Mouse (Mus musculus): ENCODE data around the gene Gosr1. TPM values are rescaled to one million over a fixed set of nuclear protein-coding genes. Genes with fewer than 3 reads are reported as not detected.

Gosr1 gene
- polyA plus RNA-seq, 2 experiments = 24.7 to 36.3 TPM

GRCm38 (mm10) chr11:76735753-76736324 lies 27.5 kb downstream of the Gosr1 start:
- ATAC-seq (ENCODE audit: low FRiP score, low read depth) (no peak), DNase-seq (ENCODE audit: low spot score) (no peak)
- Histone ChIP-seq H3K9me3 (ENCODE audit: control insufficient read depth, low read length) (no peaks in the 10 kb centered on the region), H3K27me3 (ENCODE audit: control insufficient read depth, insufficient read depth, low read length) (no peaks in the 10 kb centered on the region), H3K4me2 (replicated peaks; ENCODE audit: low read depth, low read length, severe bottlenecking) (no peak overlapping the region), H3K4me3 (replicated peaks; ENCODE audit: low read length) (no peak overlapping the region), H3K4me1 (ENCODE audit: control insufficient read depth, insufficient read depth, low read length) (no peaks in the 10 kb centered on the region), H3K27ac (replicated peaks; ENCODE audit: low read depth, low read length) (no peak overlapping the region), H3K9ac (ENCODE audit: low read depth, low read length, severe bottlenecking) (no peak overlapping the region), H3K36me3 (ENCODE audit: control insufficient read depth, insufficient read depth, low read length) (peaks cover 66% of the 10 kb centered on the region)
- WGBS = 78% methylated on average over 4 of the region's 4 CpGs
- TF ChIP-seq POLR2A (IDR thresholded peaks at IDR 0.05; ENCODE audit: borderline replicate concordance, extremely low read depth, insufficient read depth, insufficient read length) = no peak

- TF ChIP-seq POLR2A (IDR thresholded peaks at IDR 0.05; ENCODE audit: borderline replicate concordance, extremely low read depth, insufficient read depth, insufficient read length) = no peak
- H3K4me3 ChIP-seq (replicated peaks; ENCODE audit: low read length) = no peak overlapping the region
- DNase-seq (ENCODE audit: low spot score) (no peak), ATAC-seq (ENCODE audit: low FRiP score, low read depth) (no peak)
- 88% methylated on average over 3 of the region's 3 CpGs for WGBS
- peaks cover 71% of the 10 kb centered on the region for H3K36me3 ChIP-seq (ENCODE audit: control insufficient read depth, insufficient read depth, low read length)
- no peaks in the 10 kb centered on the region for H3K27me3 ChIP-seq (ENCODE audit: control insufficient read depth, insufficient read depth, low read length)
- no peak overlapping the region for H3K4me2 ChIP-seq (replicated peaks; ENCODE audit: low read depth, low read length, severe bottlenecking)
- H3K27ac ChIP-seq (replicated peaks; ENCODE audit: low read depth, low read length) = no peak overlapping the region
- no peaks in the 10 kb centered on the region for H3K9me3 ChIP-seq (ENCODE audit: control insufficient read depth, low read length)
- H3K4me1 ChIP-seq (ENCODE audit: control insufficient read depth, insufficient read depth, low read length) = no peaks in the 10 kb centered on the region
- no peak overlapping the region for H3K9ac ChIP-seq (ENCODE audit: low read depth, low read length, severe bottlenecking)
Measured at GRCm38 (mm10) chr11:76734560-76734959, 28.8 kb downstream of the Gosr1 start.

GRCm38 (mm10) chr11:76730650-76731049 lies 32.7 kb downstream of the Gosr1 start:
- no peak overlapping the region for H3K4me3 ChIP-seq (replicated peaks; ENCODE audit: low read length)
- no peak overlapping the region for H3K4me2 ChIP-seq (replicated peaks; ENCODE audit: low read depth, low read length, severe bottlenecking)
- no peak overlapping the region for H3K27ac ChIP-seq (replicated peaks; ENCODE audit: low read depth, low read length)
- H3K9ac ChIP-seq (ENCODE audit: low read depth, low read length, severe bottlenecking) = no peak overlapping the region
- ATAC-seq (ENCODE audit: low FRiP score, low read depth) (no peak), DNase-seq (ENCODE audit: low spot score) (no peak)
- H3K9me3 ChIP-seq (ENCODE audit: control insufficient read depth, low read length) = no peaks in the 10 kb centered on the region
- no peaks in the 10 kb centered on the region for H3K4me1 ChIP-seq (ENCODE audit: control insufficient read depth, insufficient read depth, low read length)
- no peak for TF ChIP-seq POLR2A (IDR thresholded peaks at IDR 0.05; ENCODE audit: borderline replicate concordance, extremely low read depth, insufficient read depth, insufficient read length)
- H3K36me3 ChIP-seq (ENCODE audit: control insufficient read depth, insufficient read depth, low read length) = peaks cover 68% of the 10 kb centered on the region
- H3K27me3 ChIP-seq (ENCODE audit: control insufficient read depth, insufficient read depth, low read length) = no peaks in the 10 kb centered on the region
- 92% methylated on average over 3 of the region's 3 CpGs for WGBS

DNA sequence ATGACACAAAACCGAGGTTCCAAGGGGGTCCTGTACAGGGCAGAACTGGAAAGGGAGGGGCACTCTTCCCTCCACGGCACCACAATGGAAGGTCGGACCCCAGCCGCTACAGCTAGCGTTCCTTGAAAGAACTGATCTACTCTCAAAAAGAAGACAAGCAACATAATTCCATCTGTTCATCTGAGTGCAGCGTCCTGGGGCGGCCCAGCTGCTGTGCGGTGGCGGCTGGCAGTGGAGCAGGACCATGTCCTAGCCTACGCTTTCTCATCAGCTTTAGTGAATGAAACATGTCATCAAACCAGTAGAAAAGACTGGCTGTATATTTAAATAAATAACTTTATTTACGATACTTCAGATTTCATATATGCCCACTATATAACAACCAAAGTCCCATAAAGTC lies 35.3 kb downstream of the Gosr1 start:
- no peak overlapping the region for H3K27ac ChIP-seq (replicated peaks; ENCODE audit: low read depth, low read length)
- H3K36me3 ChIP-seq (ENCODE audit: control insufficient read depth, insufficient read depth, low read length) = peaks cover 49% of the 10 kb centered on the region
- H3K27me3 ChIP-seq (ENCODE audit: control insufficient read depth, insufficient read depth, low read length) = no peaks in the 10 kb centered on the region
- H3K9me3 ChIP-seq (ENCODE audit: control insufficient read depth, low read length) = no peaks in the 10 kb centered on the region
- 92% methylated on average over 11 of the region's 11 CpGs for WGBS
- no peak overlapping the region for H3K4me2 ChIP-seq (replicated peaks; ENCODE audit: low read depth, low read length, severe bottlenecking)
- no peak overlapping the region for H3K9ac ChIP-seq (ENCODE audit: low read depth, low read length, severe bottlenecking)
- H3K4me3 ChIP-seq (replicated peaks; ENCODE audit: low read length) = no peak overlapping the region
- H3K4me1 ChIP-seq (ENCODE audit: control insufficient read depth, insufficient read depth, low read length) = no peaks in the 10 kb centered on the region
- TF ChIP-seq POLR2A (IDR thresholded peaks at IDR 0.05; ENCODE audit: borderline replicate concordance, extremely low read depth, insufficient read depth, insufficient read length) = no peak
- ATAC-seq (ENCODE audit: low FRiP score, low read depth) = no peak
- no peak for DNase-seq (ENCODE audit: low spot score)

DNA sequence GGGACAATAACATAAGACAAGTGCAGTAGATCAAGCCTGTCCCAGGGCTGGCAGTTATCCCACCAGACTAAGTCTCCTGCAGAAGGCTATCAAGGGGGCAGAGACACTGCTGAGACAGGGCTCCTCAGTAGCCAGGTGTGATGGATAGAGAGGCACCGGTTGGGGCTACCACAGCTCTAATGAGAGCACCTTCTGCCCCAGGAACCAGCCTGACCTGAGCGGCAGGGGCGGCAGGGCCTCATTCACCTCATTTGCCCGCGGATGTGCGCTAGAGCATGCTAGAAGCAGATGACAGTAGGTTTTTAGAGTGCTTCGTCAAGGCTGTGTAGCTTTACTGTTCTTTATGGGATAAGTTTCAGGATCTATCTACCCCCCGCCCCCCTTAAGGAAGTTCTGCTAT lies 39.5 kb downstream of the Gosr1 start:
- Histone ChIP-seq H3K9ac (ENCODE audit: low read depth, low read length, severe bottlenecking) (no peak overlapping the region), H3K27me3 (ENCODE audit: control insufficient read depth, insufficient read depth, low read length) (no peaks in the 10 kb centered on the region), H3K4me3 (replicated peaks; ENCODE audit: low read length) (no peak overlapping the region), H3K4me1 (ENCODE audit: control insufficient read depth, insufficient read depth, low read length) (no peaks in the 10 kb centered on the region), H3K9me3 (ENCODE audit: control insufficient read depth, low read length) (no peaks in the 10 kb centered on the region), H3K27ac (replicated peaks; ENCODE audit: low read depth, low read length) (no peak overlapping the region), H3K4me2 (replicated peaks; ENCODE audit: low read depth, low read length, severe bottlenecking) (no peak overlapping the region), H3K36me3 (ENCODE audit: control insufficient read depth, insufficient read depth, low read length) (peaks cover 13% of the 10 kb centered on the region)
- no peak for DNase-seq (ENCODE audit: low spot score)
- 79% methylated on average over 8 of the region's 8 CpGs for WGBS
- TF ChIP-seq POLR2A (IDR thresholded peaks at IDR 0.05; ENCODE audit: borderline replicate concordance, extremely low read depth, insufficient read depth, insufficient read length) = no peak
- no peak for ATAC-seq (ENCODE audit: low FRiP score, low read depth)

GRCm38 (mm10) chr11:76717000-76717399 lies 46.4 kb downstream of the Gosr1 start:
- Histone ChIP-seq H3K27ac (replicated peaks; ENCODE audit: low read depth, low read length) (no peak overlapping the region), H3K36me3 (ENCODE audit: control insufficient read depth, insufficient read depth, low read length) (no peaks in the 10 kb centered on the region), H3K9me3 (ENCODE audit: control insufficient read depth, low read length) (no peaks in the 10 kb centered on the region), H3K4me3 (replicated peaks; ENCODE audit: low read length) (no peak overlapping the region), H3K4me2 (replicated peaks; ENCODE audit: low read depth, low read length, severe bottlenecking) (no peak overlapping the region), H3K4me1 (ENCODE audit: control insufficient read depth, insufficient read depth, low read length) (no peaks in the 10 kb centered on the region), H3K9ac (ENCODE audit: low read depth, low read length, severe bottlenecking) (no peak overlapping the region), H3K27me3 (ENCODE audit: control insufficient read depth, insufficient read depth, low read length) (no peaks in the 10 kb centered on the region)
- 82% methylated on average over 4 of the region's 4 CpGs for WGBS
- TF ChIP-seq POLR2A (IDR thresholded peaks at IDR 0.05; ENCODE audit: borderline replicate concordance, extremely low read depth, insufficient read depth, insufficient read length) = no peak
- DNase-seq (ENCODE audit: low spot score) = no peak
- ATAC-seq (ENCODE audit: low FRiP score, low read depth) = no peak

All from limb, embryonic 14.5 days (tissue).